Mouse (Mus musculus): ENCODE results near the gene Ccdc163. TPM values are rescaled to one million over a fixed set of nuclear protein-coding genes. Genes with fewer than 3 reads are reported as not detected.

Gene Ccdc163
- polyA plus RNA-seq, 1 experiment from 2014 or later, result 9.1 TPM

DNA sequence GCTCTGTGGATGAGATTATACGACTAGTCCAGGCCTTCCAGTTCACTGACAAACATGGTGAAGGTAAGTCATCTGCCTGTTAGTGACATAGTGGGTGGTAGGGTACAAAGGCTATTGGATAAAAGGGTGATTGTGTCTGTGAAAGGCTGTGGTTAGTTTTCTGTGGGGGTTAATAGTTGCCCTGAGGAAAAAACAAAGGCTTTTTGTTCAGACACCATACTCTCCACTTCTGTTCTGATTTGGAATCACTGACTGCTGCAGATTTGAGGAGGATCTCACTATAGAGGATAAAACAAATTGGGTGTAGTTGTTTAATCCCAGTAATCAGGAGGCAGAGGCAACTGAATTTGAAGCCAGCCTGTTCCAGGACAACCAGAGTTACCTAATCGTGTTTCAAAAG lies 14.5 kb upstream of the Ccdc163 start:
- H3K9me3 ChIP-seq (ENCODE audit: control insufficient read depth), result no peaks in the 10 kb centered on the region
- ATAC-seq, result no peak
- WGBS, result 74% methylated on average over 2 of the region's 2 CpGs
- no peak overlapping the region for H3K9ac ChIP-seq (ENCODE audit: low read depth, low read length)
- H3K27me3 ChIP-seq (replicated peaks; ENCODE audit: control insufficient read depth, insufficient read depth, low read length), result no peaks in the 10 kb centered on the region
- no peak overlapping the region for H3K27ac ChIP-seq (ENCODE audit: low read depth, low read length)
- H3K4me1 ChIP-seq (replicated peaks; ENCODE audit: control insufficient read depth, insufficient read depth, low read length), result no peaks in the 10 kb centered on the region
- H3K4me3 ChIP-seq (ENCODE audit: low read depth, low read length), result no peak overlapping the region
- peaks cover 64% of the 10 kb centered on the region for H3K36me3 ChIP-seq (ENCODE audit: control insufficient read depth, insufficient read depth)
- no peak overlapping the region for H3K4me2 ChIP-seq (replicated peaks; ENCODE audit: low read depth)
- TF ChIP-seq CTCF (IDR thresholded peaks at IDR 0.05; ENCODE audit: low read depth), result no peak

DNA sequence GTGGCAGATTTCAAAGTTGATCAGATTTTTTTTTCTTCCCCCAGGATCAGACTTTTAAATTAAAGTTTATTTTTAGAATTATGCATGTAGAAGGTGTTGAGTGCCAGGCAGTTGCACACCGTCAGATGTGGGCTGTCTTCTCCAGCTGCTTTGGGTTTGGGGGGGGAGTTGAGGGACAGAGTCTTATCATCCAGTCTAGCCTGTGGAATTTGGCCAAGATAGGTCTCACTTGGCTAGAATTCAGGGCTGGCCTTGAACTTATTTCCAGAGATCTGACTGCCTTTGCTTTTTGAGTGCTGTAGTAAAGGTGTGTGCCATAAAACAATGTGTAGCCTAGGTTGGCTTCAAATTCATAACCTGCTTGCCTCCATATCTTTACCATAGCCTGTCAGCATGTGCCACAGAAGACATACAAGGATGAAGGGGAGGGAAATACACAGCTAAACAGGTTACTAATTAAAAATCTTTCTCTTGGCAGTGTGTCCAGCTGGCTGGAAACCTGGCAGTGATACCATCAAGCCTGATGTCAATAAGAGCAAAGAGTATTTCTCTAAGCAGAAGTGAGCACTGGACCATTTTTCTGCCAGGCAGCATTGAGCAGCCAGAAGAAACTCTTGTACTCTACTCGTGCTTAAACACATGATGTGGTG lies 9.5 kb upstream of the Ccdc163 start:
- H3K4me3 ChIP-seq (ENCODE audit: low read depth, low read length), result no peak overlapping the region
- no peaks in the 10 kb centered on the region for H3K27me3 ChIP-seq (replicated peaks; ENCODE audit: control insufficient read depth, insufficient read depth, low read length)
- ATAC-seq, result no peak
- no peak for TF ChIP-seq CTCF (IDR thresholded peaks at IDR 0.05; ENCODE audit: low read depth)
- no peak overlapping the region for H3K4me2 ChIP-seq (replicated peaks; ENCODE audit: low read depth)
- peaks cover 46% of the 10 kb centered on the region for H3K36me3 ChIP-seq (ENCODE audit: control insufficient read depth, insufficient read depth)
- no peak overlapping the region for H3K9ac ChIP-seq (ENCODE audit: low read depth, low read length)
- WGBS, result 74% methylated on average over 2 of the region's 2 CpGs
- no peaks in the 10 kb centered on the region for H3K4me1 ChIP-seq (replicated peaks; ENCODE audit: control insufficient read depth, insufficient read depth, low read length)
- H3K9me3 ChIP-seq (ENCODE audit: control insufficient read depth), result no peaks in the 10 kb centered on the region
- H3K27ac ChIP-seq (ENCODE audit: low read depth, low read length), result no peak overlapping the region

DNA sequence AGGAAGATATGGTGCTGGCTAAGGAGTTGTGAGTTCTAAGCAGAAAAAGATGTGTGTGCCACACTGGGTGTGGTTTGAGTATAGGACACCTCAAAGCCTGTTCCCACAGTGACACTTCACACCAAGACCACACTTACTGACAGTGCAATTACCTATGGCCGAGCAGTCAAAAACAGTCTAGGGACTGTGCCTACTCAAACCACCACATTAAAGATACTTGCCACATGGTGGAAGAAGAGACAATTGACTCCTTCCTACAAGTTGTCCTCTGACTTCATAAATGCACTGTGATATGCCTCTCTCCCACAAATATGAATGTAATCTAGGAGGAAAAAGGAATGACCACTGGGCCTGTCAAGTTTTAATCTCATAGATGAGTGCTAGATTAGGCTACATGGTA lies 7.3 kb upstream of the Ccdc163 start:
- no peak for ATAC-seq
- Histone ChIP-seq H3K27me3 (replicated peaks; ENCODE audit: control insufficient read depth, insufficient read depth, low read length) (no peaks in the 10 kb centered on the region), H3K27ac (ENCODE audit: low read depth, low read length) (no peak overlapping the region), H3K9me3 (ENCODE audit: control insufficient read depth) (no peaks in the 10 kb centered on the region), H3K4me2 (replicated peaks; ENCODE audit: low read depth) (no peak overlapping the region), H3K4me3 (ENCODE audit: low read depth, low read length) (no peak overlapping the region), H3K4me1 (replicated peaks; ENCODE audit: control insufficient read depth, insufficient read depth, low read length) (no peaks in the 10 kb centered on the region), H3K36me3 (ENCODE audit: control insufficient read depth, insufficient read depth) (peaks cover 30% of the 10 kb centered on the region), H3K9ac (ENCODE audit: low read depth, low read length) (no peak overlapping the region)
- WGBS, result 94% methylated on average over 1 of the region's 1 CpGs
- TF ChIP-seq CTCF (IDR thresholded peaks at IDR 0.05; ENCODE audit: low read depth), result no peak

DNA sequence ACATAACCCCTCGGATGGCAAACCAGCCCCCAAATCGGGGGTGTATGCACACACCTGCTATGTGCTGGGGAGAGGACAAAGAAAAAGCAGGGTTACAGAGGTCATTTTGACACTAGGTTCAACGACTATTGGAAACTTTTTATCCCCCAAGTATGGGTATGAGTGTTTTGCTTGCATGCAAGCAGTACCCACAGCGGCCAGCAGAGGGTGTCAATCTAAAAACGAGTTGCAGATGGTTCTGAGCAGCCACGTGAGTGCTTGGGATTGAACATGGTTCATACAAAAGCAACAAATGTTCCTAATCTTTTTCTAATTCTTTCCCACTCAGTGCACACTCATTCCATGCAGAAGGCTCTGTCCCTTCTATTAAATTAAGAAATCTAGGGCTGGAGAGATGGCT lies 4.5 kb upstream of the Ccdc163 start:
- no peak overlapping the region for H3K9ac ChIP-seq (ENCODE audit: low read depth, low read length)
- ATAC-seq, result no peak
- no peaks in the 10 kb centered on the region for H3K9me3 ChIP-seq (ENCODE audit: control insufficient read depth)
- no peak overlapping the region for H3K27ac ChIP-seq (ENCODE audit: low read depth, low read length)
- TF ChIP-seq CTCF (IDR thresholded peaks at IDR 0.05; ENCODE audit: low read depth), result peak; percentile 85
- H3K36me3 ChIP-seq (ENCODE audit: control insufficient read depth, insufficient read depth), result 0 out of 2 replicates have a peak, but pooled peaks cover 19% of the 10 kb centered on the region
- H3K27me3 ChIP-seq (replicated peaks; ENCODE audit: control insufficient read depth, insufficient read depth, low read length), result no peaks in the 10 kb centered on the region
- H3K4me3 ChIP-seq (ENCODE audit: low read depth, low read length), result no peak overlapping the region
- H3K4me2 ChIP-seq (replicated peaks; ENCODE audit: low read depth), result no peak overlapping the region
- WGBS, result 30% methylated on average over 6 of the region's 6 CpGs
- no peaks in the 10 kb centered on the region for H3K4me1 ChIP-seq (replicated peaks; ENCODE audit: control insufficient read depth, insufficient read depth, low read length)

GRCm38 (mm10) chr4:116707666-116708065 lies 643 bp upstream of the Ccdc163 start:
- no peaks in the 10 kb centered on the region for H3K4me1 ChIP-seq (replicated peaks; ENCODE audit: control insufficient read depth, insufficient read depth, low read length)
- peak overlapping the region; percentile 75 for H3K4me2 ChIP-seq (replicated peaks; ENCODE audit: low read depth)
- ATAC-seq, result no peak
- H3K4me3 ChIP-seq (ENCODE audit: low read depth, low read length), result peak overlapping the region; percentile 63
- no peak for TF ChIP-seq CTCF (IDR thresholded peaks at IDR 0.05; ENCODE audit: low read depth)
- 0 out of 2 replicates have a peak, but pooled peaks cover 3% of the 10 kb centered on the region for H3K36me3 ChIP-seq (ENCODE audit: control insufficient read depth, insufficient read depth)
- no peaks in the 10 kb centered on the region for H3K27me3 ChIP-seq (replicated peaks; ENCODE audit: control insufficient read depth, insufficient read depth, low read length)
- no peaks in the 10 kb centered on the region for H3K9me3 ChIP-seq (ENCODE audit: control insufficient read depth)
- 0 out of 2 replicates have a peak overlapping the region, but pooled peaks have one; percentile 23 for H3K9ac ChIP-seq (ENCODE audit: low read depth, low read length)
- WGBS, result 11% methylated on average over 9 of the region's 9 CpGs
- H3K27ac ChIP-seq (ENCODE audit: low read depth, low read length), result no peak overlapping the region

DNA sequence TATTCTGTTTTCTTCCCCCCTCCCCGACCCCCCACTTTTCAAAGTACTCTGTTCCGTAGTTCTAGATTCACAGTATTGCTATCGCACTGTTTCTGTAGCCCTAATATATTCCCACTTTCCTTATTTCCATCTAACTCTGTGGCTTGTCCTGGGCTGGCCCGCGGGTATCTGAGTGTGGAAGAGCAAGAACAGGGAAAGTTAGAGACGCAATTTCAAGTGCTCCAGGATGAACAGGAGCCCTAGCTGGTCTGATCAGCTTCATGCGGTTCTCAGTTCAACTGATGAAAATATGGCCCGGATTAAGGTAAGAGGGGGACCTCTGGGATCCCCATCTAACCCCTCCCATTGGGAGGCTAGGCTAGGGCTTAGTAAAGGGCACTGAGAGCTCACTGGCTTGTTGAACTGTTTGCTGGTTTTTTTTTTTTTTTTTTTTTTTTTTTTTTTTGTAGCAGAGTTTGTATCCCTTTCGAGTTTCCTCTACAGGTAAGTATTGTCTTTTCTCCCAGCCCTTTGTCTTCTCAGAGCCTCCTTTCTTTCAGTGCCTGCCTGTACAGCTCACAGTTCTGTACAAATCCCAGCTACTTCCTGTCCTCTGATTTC lies 582 bp downstream of the Ccdc163 start:
- no peak for TF ChIP-seq CTCF (IDR thresholded peaks at IDR 0.05; ENCODE audit: low read depth)
- no peaks in the 10 kb centered on the region for H3K4me1 ChIP-seq (replicated peaks; ENCODE audit: control insufficient read depth, insufficient read depth, low read length)
- 4% methylated on average over 9 of the region's 9 CpGs for WGBS
- H3K27ac ChIP-seq (ENCODE audit: low read depth, low read length), result no peak overlapping the region
- H3K4me3 ChIP-seq (ENCODE audit: low read depth, low read length), result peak overlapping the region; percentile 63
- ATAC-seq, result no peak
- H3K9me3 ChIP-seq (ENCODE audit: control insufficient read depth), result no peaks in the 10 kb centered on the region
- peak overlapping the region; percentile 8; the same call in 1 of the 2 replicates for H3K9ac ChIP-seq (ENCODE audit: low read depth, low read length)
- 0 out of 2 replicates have a peak, but pooled peaks cover 4% of the 10 kb centered on the region for H3K36me3 ChIP-seq (ENCODE audit: control insufficient read depth, insufficient read depth)
- H3K4me2 ChIP-seq (replicated peaks; ENCODE audit: low read depth), result peak overlapping the region; percentile 75
- H3K27me3 ChIP-seq (replicated peaks; ENCODE audit: control insufficient read depth, insufficient read depth, low read length), result no peaks in the 10 kb centered on the region
